Mouse (Mus musculus): ENCODE data around the gene Arhgap45.

GRCm38 (mm10) chr10:80021320-80021641 lies 4.8 kb downstream of the Arhgap45 start:
- TF ChIP-seq POLR2A (IDR thresholded peaks at IDR 0.05; ENCODE audit: borderline replicate concordance, extremely low read depth, low read depth, low read length) (no peak), CTCF (IDR thresholded peaks at IDR 0.05; ENCODE audit: insufficient read depth, low read length) (no peak)

Data from lung, adult 2 months (tissue).